Mouse (Mus musculus): ENCODE measurements around the gene Gtsf1. TPM values are rescaled to one million over a fixed set of nuclear protein-coding genes. Genes with fewer than 3 reads are reported as not detected.

Gene Gtsf1
- polyA plus RNA-seq (2015; fragmentation: Nextera tagmentation; extraction: Ambion mirVana), result not detected in 2 replicates

GRCm38 (mm10) chr15:103430241-103430640, at the start of gene Gtsf1:
Gene Gtsf1, minus strand, starts transcription at chr15:103430470.
- Histone ChIP-seq H3K9ac (ENCODE audit: low read length) (no peak within 1 kb of the TSS), H3K4me1 (replicated peaks; ENCODE audit: control insufficient read depth, insufficient read depth) (no peaks in the 10 kb centered on the region), H3K36me3 (ENCODE audit: control insufficient read depth, insufficient read depth, low read length) (no peaks in the 10 kb centered on the region), H3K27ac (replicated peaks) (no peak within 1 kb of the TSS), H3K4me2 (replicated peaks; ENCODE audit: low read depth) (no peak within 1 kb of the TSS), H3K9me3 (ENCODE audit: control insufficient read depth, low read length) (no peaks in the 10 kb centered on the region), H3K4me3 (ENCODE audit: low read depth, low read length) (no peak within 1 kb of the TSS), H3K27me3 (ENCODE audit: control insufficient read depth, insufficient read depth, low read length) (no peaks in the 10 kb centered on the region)
- DNase-seq (ENCODE audit: low spot score) (no peak), ATAC-seq (ENCODE audit: low FRiP score, low TSS enrichment) (no peak)
- WGBS, result 93% methylated on average over 16 of the region's 16 CpGs
- TF ChIP-seq EP300 (optimal IDR thresholded peaks at IDR 0.05) (no peak), CTCF (IDR thresholded peaks at IDR 0.05; ENCODE audit: low read depth) (no peak)

GRCm38 (mm10) chr15:103479080-103479606, 48.9 kb upstream of the Gtsf1 start:
- 38% methylated on average over 1 of the region's 1 CpGs for WGBS
- H3K4me1 ChIP-seq (replicated peaks; ENCODE audit: control insufficient read depth, insufficient read depth), result no peaks in the 10 kb centered on the region
- no peaks in the 10 kb centered on the region for H3K36me3 ChIP-seq (ENCODE audit: control insufficient read depth, insufficient read depth, low read length)
- no peak for TF ChIP-seq EP300 (optimal IDR thresholded peaks at IDR 0.05)
- no peak for TF ChIP-seq CTCF (IDR thresholded peaks at IDR 0.05; ENCODE audit: low read depth)
- H3K9me3 ChIP-seq (ENCODE audit: control insufficient read depth, low read length), result no peaks in the 10 kb centered on the region
- no peak overlapping the region for H3K4me3 ChIP-seq (ENCODE audit: low read depth, low read length)
- DNase-seq (ENCODE audit: low spot score), result no peak
- H3K9ac ChIP-seq (ENCODE audit: low read length), result no peak overlapping the region
- H3K4me2 ChIP-seq (replicated peaks; ENCODE audit: low read depth), result no peak overlapping the region
- ATAC-seq (ENCODE audit: low FRiP score, low TSS enrichment), result no peak
- H3K27ac ChIP-seq (replicated peaks), result no peak overlapping the region
- no peaks in the 10 kb centered on the region for H3K27me3 ChIP-seq (ENCODE audit: control insufficient read depth, insufficient read depth, low read length)

GRCm38 (mm10) chr15:103473769-103474168, 43.5 kb upstream of the Gtsf1 start:
- H3K27ac ChIP-seq (replicated peaks), result no peak overlapping the region
- no peak overlapping the region for H3K4me3 ChIP-seq (ENCODE audit: low read depth, low read length)
- H3K4me1 ChIP-seq (replicated peaks; ENCODE audit: control insufficient read depth, insufficient read depth), result no peaks in the 10 kb centered on the region
- H3K27me3 ChIP-seq (ENCODE audit: control insufficient read depth, insufficient read depth, low read length), result no peaks in the 10 kb centered on the region
- no peaks in the 10 kb centered on the region for H3K9me3 ChIP-seq (ENCODE audit: control insufficient read depth, low read length)
- WGBS, result 83% methylated on average over 5 of the region's 5 CpGs
- TF ChIP-seq EP300 (optimal IDR thresholded peaks at IDR 0.05), result no peak
- no peak for TF ChIP-seq CTCF (IDR thresholded peaks at IDR 0.05; ENCODE audit: low read depth)
- DNase-seq (ENCODE audit: low spot score) (no peak), ATAC-seq (ENCODE audit: low FRiP score, low TSS enrichment) (no peak)
- no peaks in the 10 kb centered on the region for H3K36me3 ChIP-seq (ENCODE audit: control insufficient read depth, insufficient read depth, low read length)
- no peak overlapping the region for H3K9ac ChIP-seq (ENCODE audit: low read length)
- H3K4me2 ChIP-seq (replicated peaks; ENCODE audit: low read depth), result no peak overlapping the region

- Histone ChIP-seq H3K27ac (replicated peaks) (no peak overlapping the region), H3K9me3 (ENCODE audit: control insufficient read depth, low read length) (no peaks in the 10 kb centered on the region), H3K4me1 (replicated peaks; ENCODE audit: control insufficient read depth, insufficient read depth) (no peaks in the 10 kb centered on the region), H3K4me3 (ENCODE audit: low read depth, low read length) (no peak overlapping the region), H3K9ac (ENCODE audit: low read length) (no peak overlapping the region), H3K27me3 (ENCODE audit: control insufficient read depth, insufficient read depth, low read length) (no peaks in the 10 kb centered on the region), H3K4me2 (replicated peaks; ENCODE audit: low read depth) (no peak overlapping the region), H3K36me3 (ENCODE audit: control insufficient read depth, insufficient read depth, low read length) (no peaks in the 10 kb centered on the region)
- DNase-seq (ENCODE audit: low spot score) (no peak), ATAC-seq (ENCODE audit: low FRiP score, low TSS enrichment) (no peak)
- no peak for TF ChIP-seq EP300 (optimal IDR thresholded peaks at IDR 0.05)
- TF ChIP-seq CTCF (IDR thresholded peaks at IDR 0.05; ENCODE audit: low read depth), result no peak
- WGBS, result 87% methylated on average over 7 of the region's 7 CpGs
Observed at GRCm38 (mm10) chr15:103473182-103473581, 42.9 kb upstream of the Gtsf1 start.

GRCm38 (mm10) chr15:103472265-103472664, 42.0 kb upstream of the Gtsf1 start:
- H3K27ac ChIP-seq (replicated peaks), result no peak overlapping the region
- DNase-seq (ENCODE audit: low spot score) (no peak), ATAC-seq (ENCODE audit: low FRiP score, low TSS enrichment) (no peak)
- TF ChIP-seq CTCF (IDR thresholded peaks at IDR 0.05; ENCODE audit: low read depth) (no peak), EP300 (optimal IDR thresholded peaks at IDR 0.05) (no peak)
- H3K27me3 ChIP-seq (ENCODE audit: control insufficient read depth, insufficient read depth, low read length), result no peaks in the 10 kb centered on the region
- no peak overlapping the region for H3K4me3 ChIP-seq (ENCODE audit: low read depth, low read length)
- H3K36me3 ChIP-seq (ENCODE audit: control insufficient read depth, insufficient read depth, low read length), result no peaks in the 10 kb centered on the region
- H3K9me3 ChIP-seq (ENCODE audit: control insufficient read depth, low read length), result no peaks in the 10 kb centered on the region
- H3K4me2 ChIP-seq (replicated peaks; ENCODE audit: low read depth), result no peak overlapping the region
- H3K9ac ChIP-seq (ENCODE audit: low read length), result no peak overlapping the region
- 76% methylated on average over 3 of the region's 3 CpGs for whole genome bisulfite sequencing
- H3K4me1 ChIP-seq (replicated peaks; ENCODE audit: control insufficient read depth, insufficient read depth), result no peaks in the 10 kb centered on the region

- TF ChIP-seq CTCF (IDR thresholded peaks at IDR 0.05; ENCODE audit: low read depth) (no peak), EP300 (optimal IDR thresholded peaks at IDR 0.05) (no peak)
- WGBS, result 76% methylated on average over 7 of the region's 7 CpGs
- no peaks in the 10 kb centered on the region for H3K4me1 ChIP-seq (replicated peaks; ENCODE audit: control insufficient read depth, insufficient read depth)
- H3K9me3 ChIP-seq (ENCODE audit: control insufficient read depth, low read length), result no peaks in the 10 kb centered on the region
- H3K4me2 ChIP-seq (replicated peaks; ENCODE audit: low read depth), result no peak overlapping the region
- no peak overlapping the region for H3K27ac ChIP-seq (replicated peaks)
- no peak for ATAC-seq (ENCODE audit: low FRiP score, low TSS enrichment)
- H3K27me3 ChIP-seq (ENCODE audit: control insufficient read depth, insufficient read depth, low read length), result no peaks in the 10 kb centered on the region
- H3K9ac ChIP-seq (ENCODE audit: low read length), result no peak overlapping the region
- no peaks in the 10 kb centered on the region for H3K36me3 ChIP-seq (ENCODE audit: control insufficient read depth, insufficient read depth, low read length)
- no peak for DNase-seq (ENCODE audit: low spot score)
- H3K4me3 ChIP-seq (ENCODE audit: low read depth, low read length), result no peak overlapping the region
Observed at GRCm38 (mm10) chr15:103471488-103472194, 41.4 kb upstream of the Gtsf1 start.
